Mouse (Mus musculus): ENCODE measurements around the gene Zfp335. TPM values are rescaled to one million over a fixed set of nuclear protein-coding genes. Genes with fewer than 3 reads are reported as not detected.

Zfp335 gene
- polyA plus RNA-seq, 2 experiments, result 4.0 to 8.8 TPM

DNA sequence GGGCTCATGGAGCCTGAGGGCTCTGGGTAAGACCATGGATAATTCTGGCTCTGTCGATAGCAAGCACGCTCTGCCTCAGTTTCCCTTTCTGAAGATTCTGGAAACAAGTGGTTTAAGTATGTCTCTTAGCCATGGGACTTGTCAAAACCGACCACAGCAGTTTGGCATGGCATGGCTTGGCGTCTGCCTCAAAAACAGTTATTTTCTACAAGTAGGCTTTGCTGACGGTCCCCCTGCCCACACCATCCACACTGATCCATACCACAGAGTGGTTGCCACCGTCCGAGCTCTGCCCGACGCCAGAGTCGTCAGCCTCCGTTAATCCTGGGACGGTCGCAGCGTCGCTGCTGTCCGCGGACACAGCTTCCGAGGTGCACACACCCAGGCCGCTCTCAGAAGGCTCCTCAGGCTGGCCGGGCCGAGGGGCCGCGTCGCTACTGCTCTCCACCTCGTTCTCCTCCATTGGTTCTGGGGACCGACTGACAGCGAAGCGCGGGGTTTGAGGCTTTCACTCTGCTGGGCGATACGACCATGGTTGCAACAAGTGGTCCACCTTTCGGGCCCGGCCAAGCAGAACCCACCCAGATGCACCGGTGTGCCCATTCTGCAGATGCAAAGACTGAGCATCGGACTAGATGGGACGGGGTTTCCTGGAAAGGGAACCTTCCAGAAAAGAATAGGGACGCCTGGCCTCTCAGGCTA is 1.0 kb downstream of the Zfp335 start:
- 2% methylated on average over 37 of the region's 37 CpGs for WGBS (ENCODE audit: insufficient replicate concordance)
- Histone ChIP-seq H3K4me2 (ENCODE audit: low read depth) (peak overlapping the region; percentile 63), H3K36me3 (replicated peaks; ENCODE audit: control insufficient read depth, insufficient read depth, low read depth) (peaks cover 28% of the 10 kb centered on the region), H3K4me1 (replicated peaks; ENCODE audit: control insufficient read depth in 2 of 2, insufficient read depth in 2 of 2, low read length in 1 of 2) (peaks cover 0 to 22% of the 10 kb centered on the region in 2 experiments; a peak in 3 of 4 replicates), H3K9ac (replicated peaks) (peak overlapping the region; percentile 88), H3K4me3 (ENCODE audit: insufficient read depth in 1 of 2, low read depth in 2 of 2, low read length in 2 of 2) (peak overlapping the region; percentile 80 to 85), H3K27me3 (ENCODE audit: control insufficient read depth, insufficient read depth, low read length) (no peaks in the 10 kb centered on the region), H3K9me3 (ENCODE audit: control insufficient read depth, low read length) (peaks cover 4% of the 10 kb centered on the region), H3K27ac (peak overlapping the region; percentile 20)
- no peak for TF ChIP-seq EP300 (IDR thresholded peaks at IDR 0.05; ENCODE audit: low read depth)
- no peak for TF ChIP-seq CTCF (IDR thresholded peaks at IDR 0.05; ENCODE audit: low read depth)
- DNase-seq (ENCODE audit: low read depth in 3 of 3, low spot score in 3 of 3) (peak in 2 of 3 experiments; percentile 17 to 31), ATAC-seq (ENCODE audit: insufficient read depth) (peak; percentile 49)

DNA sequence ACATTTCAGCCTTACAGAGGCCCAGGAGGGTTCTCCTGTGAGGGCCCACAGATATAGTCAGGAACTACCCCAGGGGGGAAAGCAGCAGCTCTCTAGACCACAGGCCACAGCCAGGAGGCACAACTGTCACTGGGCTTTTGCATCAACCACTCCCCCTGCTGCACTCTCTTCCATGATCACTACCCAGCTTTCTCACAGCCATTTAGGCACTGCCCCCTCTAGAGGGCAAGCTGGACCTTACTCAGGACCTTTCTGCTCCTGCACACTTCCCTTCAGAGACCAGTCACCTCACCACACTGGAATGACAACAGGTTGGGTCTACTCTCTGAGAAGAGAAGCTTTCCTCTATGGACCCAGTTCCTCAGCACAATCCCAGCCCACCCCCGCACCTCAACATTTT is 2.0 kb downstream of the Zfp335 start:
- WGBS (ENCODE audit: insufficient replicate concordance), result 86% methylated on average over 1 of the region's 1 CpGs
- H3K4me3 ChIP-seq (ENCODE audit: insufficient read depth in 1 of 2, low read depth in 2 of 2, low read length in 2 of 2), result peak overlapping the region; percentile 80 to 85
- DNase-seq (ENCODE audit: low read depth in 3 of 3, low spot score in 3 of 3) (peak in 2 of 3 experiments; percentile 38 to 57), ATAC-seq (ENCODE audit: insufficient read depth) (no peak)
- H3K4me2 ChIP-seq (ENCODE audit: low read depth), result peak overlapping the region; percentile 63
- no peaks in the 10 kb centered on the region for H3K27me3 ChIP-seq (ENCODE audit: control insufficient read depth, insufficient read depth, low read length)
- peaks cover 38% of the 10 kb centered on the region for H3K36me3 ChIP-seq (replicated peaks; ENCODE audit: control insufficient read depth, insufficient read depth, low read depth)
- peaks cover 0 to 22% of the 10 kb centered on the region in 2 experiments; a peak in 3 of 4 replicates for H3K4me1 ChIP-seq (replicated peaks; ENCODE audit: control insufficient read depth in 2 of 2, insufficient read depth in 2 of 2, low read length in 1 of 2)
- TF ChIP-seq CTCF (IDR thresholded peaks at IDR 0.05; ENCODE audit: low read depth), result peak; percentile 71
- TF ChIP-seq EP300 (IDR thresholded peaks at IDR 0.05; ENCODE audit: low read depth), result no peak
- no peak overlapping the region for H3K27ac ChIP-seq
- H3K9me3 ChIP-seq (ENCODE audit: control insufficient read depth, low read length), result peaks cover 4% of the 10 kb centered on the region
- no peak overlapping the region; the same call in 1 of the 2 replicates for H3K9ac ChIP-seq (replicated peaks)

DNA sequence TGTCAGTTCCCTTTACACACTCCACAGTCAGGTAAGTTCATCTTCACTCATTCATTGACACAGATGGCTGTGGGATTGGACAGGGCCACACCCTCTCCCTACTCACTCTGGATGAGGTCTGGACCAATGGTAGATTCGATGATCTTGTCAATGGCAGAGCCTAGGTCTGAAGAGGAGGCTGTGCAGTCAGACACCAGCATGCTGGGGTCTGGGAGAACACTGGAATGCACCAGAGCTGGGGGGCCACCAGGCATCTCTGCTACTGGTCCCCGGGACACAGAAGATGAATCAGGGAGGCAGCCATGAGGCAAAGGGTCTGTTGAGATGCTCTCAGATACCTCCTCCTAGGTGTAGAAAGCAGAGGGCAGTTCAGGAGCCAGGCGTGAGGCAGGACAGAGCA is 2.5 kb downstream of the Zfp335 start:
- TF ChIP-seq EP300 (IDR thresholded peaks at IDR 0.05; ENCODE audit: low read depth) (no peak), CTCF (IDR thresholded peaks at IDR 0.05; ENCODE audit: low read depth) (no peak)
- DNase-seq (ENCODE audit: low read depth in 3 of 3, low spot score in 3 of 3) (no peak), ATAC-seq (ENCODE audit: insufficient read depth) (no peak)
- Histone ChIP-seq H3K9ac (replicated peaks) (no peak overlapping the region), H3K27me3 (ENCODE audit: control insufficient read depth, insufficient read depth, low read length) (no peaks in the 10 kb centered on the region), H3K4me2 (ENCODE audit: low read depth) (no peak overlapping the region; the same call in 1 of the 2 replicates), H3K4me3 (ENCODE audit: insufficient read depth in 1 of 2, low read depth in 2 of 2, low read length in 2 of 2) (no peak overlapping the region), H3K9me3 (ENCODE audit: control insufficient read depth, low read length) (peaks cover 4% of the 10 kb centered on the region), H3K27ac (no peak overlapping the region), H3K4me1 (replicated peaks; ENCODE audit: control insufficient read depth in 2 of 2, insufficient read depth in 2 of 2, low read length in 1 of 2) (peaks cover 0 to 22% of the 10 kb centered on the region in 2 experiments; a peak in 3 of 4 replicates), H3K36me3 (replicated peaks; ENCODE audit: control insufficient read depth, insufficient read depth, low read depth) (peaks cover 42% of the 10 kb centered on the region)
- WGBS (ENCODE audit: insufficient replicate concordance), result 88% methylated on average over 3 of the region's 3 CpGs

DNA sequence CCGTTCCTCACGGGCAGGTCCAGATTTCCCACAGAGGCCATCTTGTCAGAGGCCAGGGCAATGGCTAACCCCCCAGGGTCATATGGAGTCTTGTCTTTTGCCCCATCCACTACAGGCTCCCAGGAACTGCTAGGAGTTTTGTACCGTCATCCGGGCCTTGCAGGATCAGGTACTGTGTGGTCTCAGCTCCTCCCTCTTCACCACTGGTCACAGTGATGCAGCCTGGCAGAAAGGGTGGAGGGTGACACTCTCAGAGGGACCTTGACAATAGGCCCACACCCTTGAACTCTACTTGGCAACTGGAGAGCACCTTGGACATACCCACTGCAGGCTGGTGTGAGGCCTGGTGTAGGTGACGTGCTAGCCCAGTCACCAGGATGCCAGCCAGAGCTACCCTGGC is 3.5 kb downstream of the Zfp335 start:
- DNase-seq (ENCODE audit: low read depth in 3 of 3, low spot score in 3 of 3) (no peak), ATAC-seq (ENCODE audit: insufficient read depth) (no peak)
- H3K4me1 ChIP-seq (replicated peaks; ENCODE audit: control insufficient read depth in 2 of 2, insufficient read depth in 2 of 2, low read length in 1 of 2), result peaks cover 0 to 16% of the 10 kb centered on the region in 2 experiments; a peak in 2 of 4 replicates
- TF ChIP-seq CTCF (IDR thresholded peaks at IDR 0.05; ENCODE audit: low read depth) (no peak), EP300 (IDR thresholded peaks at IDR 0.05; ENCODE audit: low read depth) (no peak)
- H3K36me3 ChIP-seq (replicated peaks; ENCODE audit: control insufficient read depth, insufficient read depth, low read depth), result peaks cover 48% of the 10 kb centered on the region
- no peak overlapping the region for H3K4me3 ChIP-seq (ENCODE audit: insufficient read depth in 1 of 2, low read depth in 2 of 2, low read length in 2 of 2)
- 89% methylated on average over 5 of the region's 5 CpGs for WGBS (ENCODE audit: insufficient replicate concordance)
- H3K9ac ChIP-seq (replicated peaks), result no peak overlapping the region
- H3K4me2 ChIP-seq (ENCODE audit: low read depth), result no peak overlapping the region
- H3K27me3 ChIP-seq (ENCODE audit: control insufficient read depth, insufficient read depth, low read length), result no peaks in the 10 kb centered on the region
- H3K9me3 ChIP-seq (ENCODE audit: control insufficient read depth, low read length), result peaks cover 4% of the 10 kb centered on the region
- H3K27ac ChIP-seq, result no peak overlapping the region

DNA sequence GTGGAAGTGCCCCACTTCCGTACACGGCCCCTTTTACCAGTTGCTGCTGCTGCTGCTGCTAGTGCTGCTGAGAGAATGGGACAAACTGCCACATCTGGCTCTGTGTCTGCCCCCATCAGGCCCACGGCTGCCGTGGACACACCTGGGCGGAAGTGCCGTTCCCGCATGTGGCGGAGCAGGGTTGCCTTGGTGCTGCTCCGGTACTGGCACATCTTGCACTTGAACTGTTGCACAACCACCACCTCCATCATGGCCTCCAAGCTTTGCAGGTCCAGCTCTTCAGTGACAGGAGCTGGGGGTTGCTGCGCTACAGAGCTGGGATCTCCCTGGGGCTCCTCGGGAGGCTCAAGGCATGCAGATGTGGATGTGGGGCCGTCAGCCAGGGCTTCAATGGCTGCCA is 4.0 kb downstream of the Zfp335 start:
- DNase-seq (ENCODE audit: low read depth in 3 of 3, low spot score in 3 of 3), result no peak
- H3K36me3 ChIP-seq (replicated peaks; ENCODE audit: control insufficient read depth, insufficient read depth, low read depth), result peaks cover 51% of the 10 kb centered on the region

More for the DNA sequence above, 4.0 kb downstream of the Zfp335 start:
- peaks cover 4% of the 10 kb centered on the region for H3K9me3 ChIP-seq (ENCODE audit: control insufficient read depth, low read length)
- H3K27ac ChIP-seq, result no peak overlapping the region
- TF ChIP-seq CTCF (IDR thresholded peaks at IDR 0.05; ENCODE audit: low read depth) (no peak), EP300 (IDR thresholded peaks at IDR 0.05; ENCODE audit: low read depth) (no peak)
- no peaks in the 10 kb centered on the region for H3K27me3 ChIP-seq (ENCODE audit: control insufficient read depth, insufficient read depth, low read length)
- no peak for ATAC-seq (ENCODE audit: insufficient read depth)
- 93% methylated on average over 12 of the region's 12 CpGs for WGBS (ENCODE audit: insufficient replicate concordance)
- no peak overlapping the region for H3K9ac ChIP-seq (replicated peaks)
- peaks cover 0 to 14% of the 10 kb centered on the region in 2 experiments; a peak in 2 of 4 replicates for H3K4me1 ChIP-seq (replicated peaks; ENCODE audit: control insufficient read depth in 2 of 2, insufficient read depth in 2 of 2, low read length in 1 of 2)
- no peak overlapping the region for H3K4me3 ChIP-seq (ENCODE audit: insufficient read depth in 1 of 2, low read depth in 2 of 2, low read length in 2 of 2)
- no peak overlapping the region for H3K4me2 ChIP-seq (ENCODE audit: low read depth)

All from liver, embryonic 14.5 days (tissue).